Mouse (Mus musculus): ENCODE results near the gene Cmya5. TPM values are rescaled to one million over a fixed set of nuclear protein-coding genes. Genes with fewer than 3 reads are reported as not detected.

Cmya5 gene
- polyA plus RNA-seq (2014; fragmentation: Illumina TruSeq; extraction: RNeasy Lipid Tissue Mini Kit (QIAGEN cat#74804)) = 1.00 TPM

DNA sequence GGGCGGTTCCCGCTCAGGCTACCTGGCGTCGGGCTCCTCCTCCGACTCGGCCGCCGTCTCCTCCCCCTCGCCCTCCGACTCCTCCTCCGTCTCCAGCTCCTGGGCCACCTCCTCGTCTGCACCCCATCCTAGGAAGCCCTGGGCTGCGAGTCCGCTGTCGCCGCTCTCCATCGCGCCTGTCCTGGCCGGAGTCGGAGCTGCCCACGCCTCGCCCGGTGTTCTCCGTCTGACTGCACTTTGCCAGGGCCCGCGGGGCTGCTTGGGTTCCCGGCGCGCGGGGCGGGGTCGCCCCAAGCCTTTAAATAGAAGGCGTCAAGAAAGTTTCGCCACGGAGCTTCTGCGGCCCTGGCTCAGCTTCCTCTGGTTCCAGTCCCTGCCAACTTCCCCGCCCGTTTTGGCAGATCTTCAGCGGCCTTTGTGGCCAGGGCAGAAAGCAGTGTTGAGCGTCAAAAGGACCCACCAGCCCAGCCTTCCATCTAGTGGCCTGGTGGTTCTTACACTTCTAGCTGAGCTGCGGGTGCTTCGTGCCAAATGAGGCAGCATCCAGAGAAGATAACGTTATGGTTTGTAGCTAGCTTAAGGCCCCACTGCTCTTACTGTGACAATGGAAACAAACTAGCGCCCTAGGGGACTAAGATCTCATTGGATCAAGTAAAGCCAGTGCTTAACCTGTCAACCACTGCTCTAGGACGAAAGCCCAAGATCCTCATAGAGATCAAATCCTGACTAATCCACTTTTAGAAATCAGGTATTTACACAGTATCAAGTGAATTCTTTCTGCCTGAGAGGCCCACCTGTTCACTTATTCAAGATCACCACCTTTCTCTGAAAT is at the start of gene Cmya5:
TSS of gene Cmya5 (minus strand) at position 389 of the 832 bp plus-strand sequence.

GRCm38 (mm10) chr13:93191831-93192645 is 47.5 kb upstream of the Cmya5 start, which contains the start of gene Tent2:
TSS of gene Tent2 (minus strand) at chr13:93192385.

Other genes with a start within 250 kb of the Cmya5 start
- gene Tent2, start 47.7 kb upstream of the Cmya5 start, polyA plus RNA-seq (2014; fragmentation: Illumina TruSeq; extraction: RNeasy Lipid Tissue Mini Kit (QIAGEN cat#74804)) = 136 TPM
- 59.4 TPM for gene Homer1, start 154.9 kb upstream of the Cmya5 start, polyA plus RNA-seq (2014; fragmentation: Illumina TruSeq; extraction: RNeasy Lipid Tissue Mini Kit (QIAGEN cat#74804))